Mouse (Mus musculus) embryonic facial prominence, embryonic 14.5 days (tissue): ENCODE measurements around the gene Cnot11. TPM values are rescaled to one million over a fixed set of nuclear protein-coding genes. Genes with fewer than 3 reads are reported as not detected.

Source experiments
- ATAC-seq: fragments of 200-750 bp; cut with Nextera tagmentation; 2 replicates; pipeline ENCODE4 v1.8.0; 2017; ENCODE audit warnings: low read depth, moderate number of reproducible peaks, moderate TSS enrichment
- DNase-seq: peaks from one replicate; pipeline ENCODE4 v3.0.0-alpha.2; 2015; ENCODE audit warnings: low spot score
- H3K27ac ChIP-seq: fragments of 300-500 bp; sonication (generic); replicated peaks from 2 replicates; pipeline ENCODE4 v1.5.1; 2014; ENCODE audit warnings: low read depth, mild to moderate bottlenecking, low read length, moderate library complexity
- H3K27me3 ChIP-seq: fragments of 300-500 bp; sonication (generic); replicated peaks from 2 replicates; pipeline ENCODE4 v1.6.1; 2014; ENCODE audit warnings: low read length; ENCODE audit not compliant: control insufficient read depth, insufficient read depth
- H3K36me3 ChIP-seq: fragments of 300-500 bp; sonication (generic); 2 replicates; pipeline ENCODE4 v1.6.1; 2014; ENCODE audit warnings: low read length, mixed read lengths; ENCODE audit not compliant: control insufficient read depth, insufficient read depth
- H3K4me1 ChIP-seq: fragments of 300-500 bp; sonication (generic); 2 replicates; pipeline ENCODE4 v1.6.1; 2014; ENCODE audit warnings: antibody characterized with exemption, low read length; ENCODE audit not compliant: control insufficient read depth, insufficient read depth
- H3K4me2 ChIP-seq: fragments of 300-500 bp; sonication (generic); 2 replicates; pipeline ENCODE4 v1.6.1; 2014; ENCODE audit warnings: low read depth, mild to moderate bottlenecking, low read length, moderate library complexity, mixed read lengths
- H3K4me3 ChIP-seq: fragments of 300-500 bp; sonication (generic); 2 replicates; pipeline ENCODE4 v1.5.1; 2014; ENCODE audit warnings: low read depth, mild to moderate bottlenecking, low read length
- H3K9ac ChIP-seq: fragments of 300-500 bp; sonication (generic); 2 replicates; pipeline ENCODE4 v1.6.1; 2014; ENCODE audit warnings: low read depth, mild to moderate bottlenecking, low read length, moderate library complexity, mixed read lengths
- H3K9me3 ChIP-seq: fragments of 300-500 bp; sonication (generic); 2 replicates; pipeline ENCODE4 v1.6.1; 2016; ENCODE audit warnings: low read length; ENCODE audit not compliant: control insufficient read depth
- whole genome bisulfite sequencing: fragments of 180-500 bp; shearing (Covaris S2); extraction: QIAGEN DNeasy Blood & Tissue Kit; methylation state at CpG from one replicate; pipeline ENCODE4 v1.1.7; 2014; 5-methylcytosine and 5-hydroxymethylcytosine counted together
- polyA plus RNA-seq: library from polyadenylated mRNA; unstranded; fragments of >200 nt; fragmentation: Nextera tagmentation; extraction: Ambion mirVana; gene quantifications from 2 replicates; pipeline ENCODE4 v1.2.1, GENCODE M21; 2014

The Cnot11 gene
- polyA plus RNA-seq, 1 experiment from 2014 or later: 21.1 TPM

- Histone ChIP-seq H3K4me1 (0 out of 2 replicates have a peak, but pooled peaks cover 3% of the 10 kb centered on the region), H3K36me3 (no peaks in the 10 kb centered on the region), H3K4me2 (no peak overlapping the region), H3K4me3 (no peak overlapping the region), H3K9ac (no peak overlapping the region), H3K27me3 (no peaks in the 10 kb centered on the region), H3K9me3 (no peaks in the 10 kb centered on the region), H3K27ac (no peak overlapping the region)
- ATAC-seq: no peak
- DNase-seq: no peak
- WGBS: 49% methylated on average over 9 of the region's 9 CpGs
These were observed 29.2 kb upstream of the Cnot11 start for GRCm38 (mm10) chr1:39505600-39505999.

GRCm38 (mm10) chr1:39511775-39512174 is 23.0 kb upstream of the Cnot11 start:
- Histone ChIP-seq H3K4me2 (no peak overlapping the region), H3K36me3 (no peaks in the 10 kb centered on the region), H3K9me3 (no peaks in the 10 kb centered on the region), H3K4me3 (no peak overlapping the region), H3K9ac (no peak overlapping the region), H3K4me1 (no peaks in the 10 kb centered on the region), H3K27ac (no peak overlapping the region), H3K27me3 (no peaks in the 10 kb centered on the region)
- 70% methylated on average over 8 of the region's 8 CpGs for WGBS
- no peak for ATAC-seq
- DNase-seq: no peak

DNA sequence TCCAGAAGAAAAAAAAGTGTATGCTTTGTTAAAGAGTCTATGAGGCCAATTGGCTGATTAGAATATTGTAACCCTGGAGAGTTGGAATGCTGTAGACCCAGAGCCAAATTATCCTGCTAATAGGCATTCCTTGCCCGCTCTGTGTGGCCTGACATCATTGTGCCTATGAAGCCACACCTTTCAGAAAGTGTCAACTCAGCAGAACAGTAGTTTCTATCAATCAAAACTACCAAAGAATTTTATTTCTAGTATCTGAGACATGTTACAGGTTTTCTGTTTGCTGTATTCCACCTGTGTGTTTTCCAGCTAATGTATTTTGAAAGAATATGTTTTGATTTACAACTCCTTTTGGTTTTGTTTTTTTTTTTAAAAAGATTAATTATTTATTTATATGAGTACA is 22.6 kb upstream of the Cnot11 start:
- Histone ChIP-seq H3K4me3 (no peak overlapping the region), H3K4me2 (no peak overlapping the region), H3K36me3 (no peaks in the 10 kb centered on the region), H3K27ac (no peak overlapping the region), H3K9me3 (no peaks in the 10 kb centered on the region), H3K27me3 (no peaks in the 10 kb centered on the region), H3K4me1 (no peaks in the 10 kb centered on the region), H3K9ac (no peak overlapping the region)
- ATAC-seq (no peak), DNase-seq (no peak)
- WGBS: 69% methylated on average over 1 of the region's 1 CpGs

GRCm38 (mm10) chr1:39515303-39515991 is 19.3 kb upstream of the Cnot11 start:
- H3K36me3 ChIP-seq: no peaks in the 10 kb centered on the region
- no peak overlapping the region for H3K4me2 ChIP-seq
- H3K4me3 ChIP-seq: no peak overlapping the region
- H3K9ac ChIP-seq: no peak overlapping the region
- no peak for DNase-seq
- ATAC-seq: no peak
- H3K27me3 ChIP-seq: no peaks in the 10 kb centered on the region
- H3K9me3 ChIP-seq: no peaks in the 10 kb centered on the region
- H3K27ac ChIP-seq: no peak overlapping the region
- 68% methylated on average over 10 of the region's 10 CpGs for WGBS
- H3K4me1 ChIP-seq: no peaks in the 10 kb centered on the region

GRCm38 (mm10) chr1:39521326-39521725 is 13.5 kb upstream of the Cnot11 start:
- DNase-seq (no peak), ATAC-seq (no peak)
- 91% methylated on average over 7 of the region's 7 CpGs for WGBS
- Histone ChIP-seq H3K4me1 (no peaks in the 10 kb centered on the region), H3K4me2 (no peak overlapping the region), H3K27ac (no peak overlapping the region), H3K27me3 (no peaks in the 10 kb centered on the region), H3K36me3 (no peaks in the 10 kb centered on the region), H3K9ac (no peak overlapping the region), H3K4me3 (no peak overlapping the region), H3K9me3 (no peaks in the 10 kb centered on the region)

- Histone ChIP-seq H3K9ac (no peak overlapping the region), H3K36me3 (no peaks in the 10 kb centered on the region), H3K9me3 (no peaks in the 10 kb centered on the region), H3K4me1 (no peaks in the 10 kb centered on the region), H3K4me3 (no peak overlapping the region), H3K4me2 (no peak overlapping the region), H3K27me3 (no peaks in the 10 kb centered on the region), H3K27ac (no peak overlapping the region)
- no peak for ATAC-seq
- WGBS: 24% methylated on average over 5 of the region's 5 CpGs
- peak; percentile 54 for DNase-seq
These were observed 12.3 kb upstream of the Cnot11 start for GRCm38 (mm10) chr1:39522519-39522918.

- DNase-seq (no peak), ATAC-seq (no peak)
- 67% methylated on average over 7 of the region's 7 CpGs for WGBS
These were observed 9.0 kb upstream of the Cnot11 start for GRCm38 (mm10) chr1:39525763-39526162.

DNA sequence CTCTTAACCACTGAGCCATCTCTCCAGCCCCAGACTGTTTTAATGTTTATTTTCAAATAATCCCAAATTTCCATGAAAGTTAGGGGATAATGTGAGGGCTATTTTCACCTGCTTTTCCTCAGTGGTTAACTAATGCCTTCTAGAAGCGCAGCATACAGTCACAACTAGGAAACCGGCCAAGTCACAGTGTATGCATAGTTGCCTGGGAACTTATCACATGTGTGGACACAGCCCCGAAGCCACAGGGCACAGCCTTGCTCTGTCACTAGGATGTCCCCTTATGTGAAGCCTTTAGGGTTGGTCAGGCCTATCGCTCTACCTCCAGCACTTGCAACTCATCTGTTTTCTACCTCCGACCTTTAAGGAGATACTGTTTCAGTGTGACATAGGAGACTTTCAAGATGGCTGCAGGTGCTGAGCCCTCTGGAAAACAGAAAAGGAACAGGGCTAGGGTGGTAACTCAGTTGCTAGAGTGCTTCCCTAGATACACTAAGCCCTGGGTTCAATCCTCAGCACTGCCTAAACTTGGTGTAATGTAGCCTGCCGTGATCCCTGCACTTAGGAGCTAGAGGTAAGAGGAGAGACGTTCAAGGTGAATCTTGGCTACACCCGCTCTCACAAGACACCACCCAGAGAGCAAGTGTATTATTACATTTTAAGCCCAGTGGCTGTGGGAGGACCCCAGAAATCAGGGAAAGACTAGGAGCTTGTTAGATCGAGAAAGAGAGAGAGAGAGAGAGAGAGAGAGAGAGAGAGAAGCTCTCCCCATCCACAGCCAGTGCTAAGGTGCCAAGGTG is 8.2 kb upstream of the Cnot11 start:
- Histone ChIP-seq H3K9ac (no peak overlapping the region), H3K4me3 (no peak overlapping the region), H3K36me3 (no peaks in the 10 kb centered on the region), H3K4me2 (no peak overlapping the region), H3K27ac (no peak overlapping the region), H3K27me3 (no peaks in the 10 kb centered on the region), H3K4me1 (no peaks in the 10 kb centered on the region), H3K9me3 (no peaks in the 10 kb centered on the region)
- DNase-seq (no peak), ATAC-seq (no peak)
- 72% methylated on average over 9 of the region's 9 CpGs for whole genome bisulfite sequencing

More at GRCm38 (mm10) chr1:39525763-39526162, 9.0 kb upstream of the Cnot11 start:
- H3K4me2 ChIP-seq: no peak overlapping the region
- H3K27me3 ChIP-seq: no peaks in the 10 kb centered on the region
- H3K27ac ChIP-seq: no peak overlapping the region
- no peaks in the 10 kb centered on the region for H3K36me3 ChIP-seq
- no peak overlapping the region for H3K9ac ChIP-seq
- no peaks in the 10 kb centered on the region for H3K9me3 ChIP-seq
- no peaks in the 10 kb centered on the region for H3K4me1 ChIP-seq
- H3K4me3 ChIP-seq: no peak overlapping the region
